Mouse (Mus musculus): ENCODE results near the gene Uspl1.

DNA sequence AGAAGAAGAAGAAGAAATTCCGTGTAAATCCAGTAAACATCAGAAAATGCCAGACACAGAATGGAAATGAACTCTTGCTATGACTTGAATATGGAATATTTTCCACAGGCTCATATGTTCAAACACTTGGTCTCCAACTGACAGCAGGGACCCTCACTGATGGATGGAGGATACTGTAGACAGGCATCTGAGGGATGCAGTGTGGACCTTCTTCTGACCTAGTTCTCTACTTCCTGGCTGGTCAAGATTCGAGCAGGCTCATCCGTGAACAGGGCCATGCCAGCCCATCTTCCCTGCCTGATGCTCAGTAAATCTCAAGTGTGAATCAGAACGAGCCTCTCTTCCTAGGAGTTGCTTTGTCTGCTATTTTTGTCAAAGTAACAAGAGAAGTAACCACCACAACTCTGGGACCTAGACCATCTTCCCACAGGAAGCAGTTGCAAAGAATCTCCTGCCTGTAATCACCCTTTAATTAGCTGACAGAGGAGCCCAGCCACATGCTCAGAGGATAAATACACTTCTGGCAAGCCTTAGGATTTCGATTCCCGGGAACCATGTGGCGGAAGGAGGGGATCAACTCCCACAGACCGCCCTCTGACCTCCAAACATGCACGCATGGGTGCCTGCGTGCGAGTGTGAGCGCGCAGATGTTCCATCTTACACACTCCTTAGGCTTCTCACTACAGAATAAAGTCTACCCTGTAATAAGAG, 31.9 kb upstream of the Uspl1 start:
- TF ChIP-seq CTCF (IDR thresholded peaks at IDR 0.05; ENCODE audit: low read depth), result no peak
- TF ChIP-seq EP300 (IDR thresholded peaks at IDR 0.05; ENCODE audit: low read depth), result no peak

All from liver, postnatal 0 days (tissue).